Mouse (Mus musculus) 3134 (cell line): ENCODE results near the gene Mmgt2.

Experiments
- DNase-seq: peaks from one replicate; pipeline ENCODE4 v3.0.0-alpha.2; 2011; ENCODE audit warnings: low spot score; ENCODE audit not compliant: insufficient read length; ENCODE audit errors: extremely low read depth

Mmgt2 gene

DNA sequence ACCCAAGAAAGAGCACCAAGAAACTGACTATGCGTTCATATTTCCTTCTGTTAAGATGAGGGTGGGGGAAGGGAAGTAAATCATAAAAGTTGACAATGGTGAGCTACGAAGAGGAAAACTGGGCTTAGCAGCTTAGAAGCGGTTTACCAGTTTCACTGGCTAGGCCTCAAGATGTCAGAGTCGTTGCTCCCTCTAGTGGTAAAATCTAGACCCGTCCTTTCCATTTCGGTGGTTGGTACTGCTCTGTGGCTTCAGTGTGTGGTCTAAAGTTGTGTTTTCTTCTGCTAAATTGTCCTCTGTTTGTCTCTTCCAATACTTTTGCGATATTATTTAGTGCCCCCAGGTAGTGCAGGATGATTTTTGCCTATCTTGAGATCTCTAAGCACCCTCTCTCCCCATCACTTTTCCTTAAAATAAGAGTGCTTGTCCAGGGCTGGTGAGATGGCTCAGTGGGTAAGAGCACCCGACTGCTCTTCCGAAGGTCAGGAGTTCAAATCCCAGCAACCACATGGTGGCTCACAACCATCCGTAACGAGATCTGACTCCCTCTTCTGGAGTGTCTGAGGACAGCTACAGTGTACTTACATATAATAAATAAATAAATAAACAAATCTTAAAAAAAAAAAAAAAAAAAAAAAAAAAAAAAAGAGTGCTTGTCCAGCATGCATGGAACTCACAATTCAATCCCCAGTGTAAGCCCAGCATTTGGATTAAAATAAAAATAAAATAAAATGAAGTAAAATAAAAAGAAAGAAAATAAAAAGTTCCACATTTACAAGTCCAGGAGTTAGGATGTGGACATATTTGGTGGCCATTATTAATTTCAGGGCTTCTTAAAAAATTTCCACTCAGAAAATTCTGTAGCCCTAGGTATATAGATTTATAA, 45.1 kb downstream of the Mmgt2 start:
- DNase-seq = peak; percentile 34

DNA sequence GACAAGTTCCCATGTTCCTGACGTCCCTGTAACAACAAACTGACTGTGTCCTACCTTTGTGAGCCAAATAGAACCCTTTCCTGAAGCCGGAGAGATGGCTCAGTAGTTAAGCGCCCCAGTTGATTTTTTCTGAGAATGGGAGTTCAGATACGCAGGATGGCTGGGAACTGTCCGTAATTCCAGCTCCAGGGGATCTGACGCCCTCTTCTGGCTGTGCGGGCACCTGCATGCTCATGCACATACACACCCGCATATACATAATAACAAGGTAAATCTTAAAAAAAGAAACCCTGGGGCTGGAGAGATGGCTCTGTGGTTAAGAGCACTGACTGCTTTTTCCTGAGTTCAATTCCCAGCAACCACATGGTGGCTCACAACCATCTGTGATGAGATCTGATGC, 46.7 kb downstream of the Mmgt2 start:
- DNase-seq = no peak

GRCm38 (mm10) chr11:62699749-62700148, 51.3 kb downstream of the Mmgt2 start:
- no peak for DNase-seq

- DNase-seq = no peak
Measured at GRCm38 (mm10) chr11:62701218-62701617, 52.8 kb downstream of the Mmgt2 start.

GRCm38 (mm10) chr11:62706141-62706540, 57.7 kb downstream of the Mmgt2 start:
- DNase-seq = no peak

- no peak for DNase-seq
Measured at GRCm38 (mm10) chr11:62708252-62708651, 59.8 kb downstream of the Mmgt2 start.

DNA sequence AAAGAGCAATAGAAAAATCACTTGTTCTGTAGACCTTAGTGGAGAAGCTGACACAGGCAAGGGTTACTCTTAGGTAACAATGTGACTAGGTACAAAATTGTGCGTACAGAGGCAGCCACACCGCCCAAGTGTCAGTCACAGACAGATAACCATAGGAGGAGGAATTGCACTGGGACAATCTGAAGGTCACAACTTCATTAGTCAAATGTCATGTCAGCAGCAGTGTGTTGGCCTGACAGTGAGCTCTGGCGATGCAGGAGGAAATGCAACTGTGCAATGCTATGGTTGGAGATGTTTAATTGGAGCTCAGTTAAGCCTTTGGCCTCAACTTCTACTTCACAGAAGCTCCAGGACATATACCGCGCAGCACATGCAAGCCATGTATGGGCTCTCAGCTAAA, 62.2 kb downstream of the Mmgt2 start:
- no peak for DNase-seq
